Mouse (Mus musculus) left cerebral cortex, adult 11 months (tissue): ENCODE data around the gene Catsperg1.

Experiments used
- DNase-seq: peaks from one replicate; pipeline ENCODE4 v3.0.0; 2022; ENCODE audit warnings: low spot score

Gene Catsperg1

GRCm38 (mm10) chr7:29134693-29135386, 79.0 kb downstream of the Catsperg1 start, which contains the start of gene Rasgrp4:
Gene Rasgrp4 (plus strand): TSS chr7:29134851.
- DNase-seq: no peak

GRCm38 (mm10) chr7:29134230-29134629, 79.6 kb downstream of the Catsperg1 start:
- DNase-seq: no peak
